Mouse (Mus musculus) hindbrain, embryonic 12.5 days (tissue): ENCODE data around the gene Coro1a. TPM values are rescaled to one million over a fixed set of nuclear protein-coding genes. Genes with fewer than 3 reads are reported as not detected.
A peak's percentile ranks its signal among the peaks of the same experiment; 100 is the strongest.

ENCODE experiments used
- ATAC-seq: fragments of 200-750 bp; cut with Nextera tagmentation; 2 replicates; pipeline ENCODE4 v1.8.0; 2017; ENCODE audit warnings: moderate TSS enrichment; ENCODE audit not compliant: low FRiP score
- H3K27ac ChIP-seq: fragments of 300-500 bp; sonication (generic); 2 replicates; pipeline ENCODE4 v1.5.1; 2016; ENCODE audit warnings: mild to moderate bottlenecking
- H3K27me3 ChIP-seq: fragments of 300-500 bp; sonication (generic); 2 replicates; pipeline ENCODE4 v1.6.1; 2016; ENCODE audit warnings: mild to moderate bottlenecking
- H3K36me3 ChIP-seq: fragments of 300-500 bp; sonication (generic); 2 replicates; pipeline ENCODE4 v1.6.1; 2016; ENCODE audit warnings: mild to moderate bottlenecking
- H3K4me1 ChIP-seq: fragments of 300-500 bp; sonication (generic); 2 replicates; pipeline ENCODE4 v1.6.1; 2016
- H3K4me2 ChIP-seq: fragments of 300-500 bp; sonication (generic); replicated peaks from 2 replicates; pipeline ENCODE4 v1.6.1; 2016; ENCODE audit warnings: mild to moderate bottlenecking
- H3K4me3 ChIP-seq: fragments of 300-500 bp; sonication (generic); 2 replicates; pipeline ENCODE4 v1.5.1; 2016; ENCODE audit warnings: mild to moderate bottlenecking
- H3K9ac ChIP-seq: fragments of 300-500 bp; sonication (generic); 2 replicates; pipeline ENCODE4 v1.6.1; 2016; ENCODE audit warnings: mild to moderate bottlenecking, moderate library complexity
- H3K9me3 ChIP-seq: fragments of 300-500 bp; sonication (generic); replicated peaks from 2 replicates; pipeline ENCODE4 v1.6.1; 2016; ENCODE audit warnings: mild to moderate bottlenecking
- WGBS: fragments of 180-500 bp; shearing (Covaris S2); methylation state at CpG from one replicate; pipeline ENCODE4 v1.1.7; 2016; 5-methylcytosine and 5-hydroxymethylcytosine counted together
- polyA plus RNA-seq: library from polyadenylated mRNA; unstranded; fragments of >200 nt; fragmentation: Nextera tagmentation; extraction: Ambion mirVana; gene quantifications from 2 replicates; pipeline ENCODE4 v1.2.1, GENCODE M21; 2016

Coro1a gene
- polyA plus RNA-seq, 1 experiment from 2014 or later: 56.9 TPM

- Histone ChIP-seq H3K36me3 (peaks cover 33% of the 10 kb centered on the region), H3K27me3 (no peaks in the 10 kb centered on the region), H3K9me3 (no peaks in the 10 kb centered on the region), H3K4me2 (no peak within 1 kb of the TSS), H3K4me3 (no peak within 1 kb of the TSS), H3K27ac (no peak within 1 kb of the TSS), H3K4me1 (no peaks in the 10 kb centered on the region), H3K9ac (no peak within 1 kb of the TSS)
- no peak for ATAC-seq
- WGBS: 86% methylated on average over 1 of the region's 1 CpGs
Measured at GRCm38 (mm10) chr7:126676207-126676606, 31.4 kb downstream of the Coro1a start, which contains the start of gene Sult1a1. Gene Sult1a1, minus strand, starts transcription at chr7:126676432.

GRCm38 (mm10) chr7:126675104-126675503 is 32.5 kb downstream of the Coro1a start:
- H3K27me3 ChIP-seq: no peaks in the 10 kb centered on the region
- ATAC-seq: no peak
- H3K27ac ChIP-seq: no peak overlapping the region
- 93% methylated on average over 8 of the region's 8 CpGs for WGBS
- H3K9me3 ChIP-seq: no peaks in the 10 kb centered on the region
- no peak overlapping the region for H3K4me3 ChIP-seq
- peaks cover 41% of the 10 kb centered on the region for H3K36me3 ChIP-seq
- H3K4me2 ChIP-seq: no peak overlapping the region
- no peak overlapping the region for H3K9ac ChIP-seq
- H3K4me1 ChIP-seq: no peaks in the 10 kb centered on the region

- Histone ChIP-seq H3K9me3 (no peaks in the 10 kb centered on the region), H3K9ac (no peak overlapping the region), H3K36me3 (peaks cover 42% of the 10 kb centered on the region), H3K4me3 (no peak overlapping the region), H3K27ac (no peak overlapping the region), H3K27me3 (no peaks in the 10 kb centered on the region), H3K4me2 (no peak overlapping the region), H3K4me1 (no peaks in the 10 kb centered on the region)
- WGBS: 93% methylated on average over 9 of the region's 9 CpGs
- ATAC-seq: no peak
Measured at GRCm38 (mm10) chr7:126672111-126672510, 35.5 kb downstream of the Coro1a start.

GRCm38 (mm10) chr7:126670152-126670551 is 37.4 kb downstream of the Coro1a start:
- H3K4me3 ChIP-seq: no peak overlapping the region
- H3K27me3 ChIP-seq: no peaks in the 10 kb centered on the region
- no peak overlapping the region for H3K27ac ChIP-seq
- WGBS: 95% methylated on average over 3 of the region's 3 CpGs
- H3K4me1 ChIP-seq: no peaks in the 10 kb centered on the region
- no peak for ATAC-seq
- peaks cover 47% of the 10 kb centered on the region for H3K36me3 ChIP-seq
- no peak overlapping the region for H3K9ac ChIP-seq
- no peak overlapping the region for H3K4me2 ChIP-seq
- H3K9me3 ChIP-seq: no peaks in the 10 kb centered on the region

- no peak overlapping the region for H3K9ac ChIP-seq
- no peaks in the 10 kb centered on the region for H3K4me1 ChIP-seq
- no peak overlapping the region for H3K4me2 ChIP-seq
- no peak overlapping the region for H3K4me3 ChIP-seq
- WGBS: 88% methylated on average over 5 of the region's 5 CpGs
- no peak overlapping the region for H3K27ac ChIP-seq
- H3K9me3 ChIP-seq: no peaks in the 10 kb centered on the region
- peaks cover 59% of the 10 kb centered on the region for H3K36me3 ChIP-seq
- no peaks in the 10 kb centered on the region for H3K27me3 ChIP-seq
- no peak for ATAC-seq
Measured at GRCm38 (mm10) chr7:126668452-126668851, 39.1 kb downstream of the Coro1a start.

- no peak overlapping the region for H3K27ac ChIP-seq
- H3K36me3 ChIP-seq: peaks cover 55% of the 10 kb centered on the region
- no peak for ATAC-seq
- H3K9me3 ChIP-seq: no peaks in the 10 kb centered on the region
- 89% methylated on average over 9 of the region's 9 CpGs for WGBS
- H3K9ac ChIP-seq: no peak overlapping the region
- no peak overlapping the region for H3K4me3 ChIP-seq
- no peaks in the 10 kb centered on the region for H3K27me3 ChIP-seq
- no peaks in the 10 kb centered on the region for H3K4me1 ChIP-seq
- H3K4me2 ChIP-seq: no peak overlapping the region
Measured at GRCm38 (mm10) chr7:126667495-126668090, 40.0 kb downstream of the Coro1a start.

- peaks cover 40% of the 10 kb centered on the region for H3K36me3 ChIP-seq
- no peak for ATAC-seq
Measured at GRCm38 (mm10) chr7:126665269-126665668, 42.3 kb downstream of the Coro1a start.

GRCm38 (mm10) chr7:126663646-126664045 is 43.9 kb downstream of the Coro1a start:
- Histone ChIP-seq H3K27ac (no peak overlapping the region), H3K4me3 (no peak overlapping the region), H3K27me3 (no peaks in the 10 kb centered on the region), H3K9me3 (no peaks in the 10 kb centered on the region), H3K9ac (peak overlapping the region; percentile 5; the same call in 1 of the 2 replicates), H3K4me2 (0 out of 2 replicates have a peak overlapping the region, but pooled peaks have one; percentile 0), H3K4me1 (no peaks in the 10 kb centered on the region), H3K36me3 (peaks cover 37% of the 10 kb centered on the region)
- WGBS: 68% methylated on average over 8 of the region's 8 CpGs
- ATAC-seq: no peak

More at GRCm38 (mm10) chr7:126665269-126665668, 42.3 kb downstream of the Coro1a start:
- Histone ChIP-seq H3K27me3 (no peaks in the 10 kb centered on the region), H3K9ac (no peak overlapping the region), H3K27ac (no peak overlapping the region), H3K4me3 (no peak overlapping the region), H3K4me2 (no peak overlapping the region), H3K9me3 (no peaks in the 10 kb centered on the region), H3K4me1 (no peaks in the 10 kb centered on the region)
- 98% methylated on average over 3 of the region's 3 CpGs for WGBS

- WGBS: 92% methylated on average over 3 of the region's 3 CpGs
- H3K9ac ChIP-seq: no peak overlapping the region
- H3K36me3 ChIP-seq: peaks cover 23% of the 10 kb centered on the region
- no peak overlapping the region for H3K4me2 ChIP-seq
- H3K27me3 ChIP-seq: no peaks in the 10 kb centered on the region
- H3K9me3 ChIP-seq: no peaks in the 10 kb centered on the region
- H3K4me3 ChIP-seq: no peak overlapping the region
- H3K27ac ChIP-seq: no peak overlapping the region
- no peaks in the 10 kb centered on the region for H3K4me1 ChIP-seq
- ATAC-seq: no peak
Measured at GRCm38 (mm10) chr7:126659771-126660170, 47.8 kb downstream of the Coro1a start.

GRCm38 (mm10) chr7:126657522-126657921 is 50.1 kb downstream of the Coro1a start:
- no peaks in the 10 kb centered on the region for H3K9me3 ChIP-seq
- H3K4me1 ChIP-seq: no peaks in the 10 kb centered on the region
- no peak overlapping the region for H3K4me2 ChIP-seq
- 88% methylated on average over 1 of the region's 1 CpGs for WGBS
- no peak overlapping the region for H3K27ac ChIP-seq
- no peaks in the 10 kb centered on the region for H3K27me3 ChIP-seq
- H3K4me3 ChIP-seq: no peak overlapping the region
- H3K9ac ChIP-seq: no peak overlapping the region
- no peak for ATAC-seq
- 0 out of 2 replicates have a peak, but pooled peaks cover 5% of the 10 kb centered on the region for H3K36me3 ChIP-seq

- ATAC-seq: no peak
- Histone ChIP-seq H3K4me2 (no peak overlapping the region), H3K27me3 (no peaks in the 10 kb centered on the region), H3K4me3 (no peak overlapping the region), H3K4me1 (no peaks in the 10 kb centered on the region), H3K9ac (no peak overlapping the region), H3K27ac (no peak overlapping the region), H3K36me3 (0 out of 2 replicates have a peak, but pooled peaks cover under 1% of the 10 kb centered on the region), H3K9me3 (no peaks in the 10 kb centered on the region)
- 97% methylated on average over 3 of the region's 3 CpGs for WGBS
Measured at GRCm38 (mm10) chr7:126655695-126656094, 51.9 kb downstream of the Coro1a start.

GRCm38 (mm10) chr7:126653991-126654390 is 53.6 kb downstream of the Coro1a start:
- Histone ChIP-seq H3K4me3 (no peak overlapping the region), H3K9ac (no peak overlapping the region), H3K27ac (no peak overlapping the region), H3K27me3 (no peaks in the 10 kb centered on the region), H3K9me3 (no peaks in the 10 kb centered on the region), H3K36me3 (no peaks in the 10 kb centered on the region), H3K4me1 (peaks cover 7% of the 10 kb centered on the region), H3K4me2 (no peak overlapping the region)
- 84% methylated on average over 2 of the region's 2 CpGs for WGBS
- no peak for ATAC-seq

- no peak for ATAC-seq
- no peaks in the 10 kb centered on the region for H3K27me3 ChIP-seq
- WGBS: 80% methylated on average over 2 of the region's 2 CpGs
Measured at GRCm38 (mm10) chr7:126650852-126651251, 56.7 kb downstream of the Coro1a start.

More at GRCm38 (mm10) chr7:126650852-126651251, 56.7 kb downstream of the Coro1a start:
- Histone ChIP-seq H3K4me1 (peaks cover 11% of the 10 kb centered on the region), H3K9ac (no peak overlapping the region), H3K36me3 (no peaks in the 10 kb centered on the region), H3K27ac (no peak overlapping the region), H3K9me3 (no peaks in the 10 kb centered on the region), H3K4me3 (no peak overlapping the region), H3K4me2 (no peak overlapping the region)
